Mouse (Mus musculus) cerebellum, adult 2 months (tissue): ENCODE measurements at regions not wholly inside any gene's neighbourhood (a gene's known extent, or its start where the extent isn't known, plus 50 kb on each side); places are given as distances from the start of the nearest gene placed in this dataset.

Source experiments
- DNase-seq, 2 experiments: peaks; one replicate each; pipeline ENCODE4 v3.0.0; 2021
- H3K27ac ChIP-seq: fragments of 200-500 bp; 2 replicates; pipeline ENCODE4 v1.5.1; 2012; ENCODE audit warnings: low read length, control low read depth, inconsistent platforms; ENCODE audit not compliant: insufficient read depth
- H3K27me3 ChIP-seq: fragments of 200-500 bp; 2 replicates; pipeline ENCODE4 v1.6.1; 2012; ENCODE audit warnings: inconsistent platforms, mild to moderate bottlenecking, low read length, moderate library complexity; ENCODE audit not compliant: control insufficient read depth, insufficient read depth
- H3K4me1 ChIP-seq: fragments of 200-500 bp; 2 replicates; pipeline ENCODE4 v1.6.1; 2011; ENCODE audit warnings: low read length; ENCODE audit not compliant: control insufficient read depth, insufficient read depth
- H3K4me3 ChIP-seq: fragments of 200-500 bp; replicated peaks from 2 replicates; pipeline ENCODE3; 2011; ENCODE audit warnings: mild to moderate bottlenecking, low read depth, low read length, control low read depth; ENCODE audit not compliant: insufficient read depth
- CTCF ChIP-seq: fragments of 200-500 bp; IDR thresholded peaks from 2 replicates; pipeline ENCODE4 v1.5.1; 2011; ENCODE audit warnings: low read depth, mild to moderate bottlenecking, control low read depth, low read length, moderate library complexity, borderline replicate concordance; ENCODE audit not compliant: insufficient read depth
- POLR2A ChIP-seq: fragments of 200-500 bp; IDR thresholded peaks from 2 replicates; pipeline ENCODE4 v1.6.1; 2011; ENCODE audit warnings: low read length, control low read depth, borderline replicate concordance; ENCODE audit not compliant: insufficient read depth
- WGBS: fragments of 180-500 bp; shearing (Covaris S2); methylation state at CpG from one replicate; pipeline ENCODE4 v1.1.7; 2018; 5-methylcytosine and 5-hydroxymethylcytosine counted together

DNA sequence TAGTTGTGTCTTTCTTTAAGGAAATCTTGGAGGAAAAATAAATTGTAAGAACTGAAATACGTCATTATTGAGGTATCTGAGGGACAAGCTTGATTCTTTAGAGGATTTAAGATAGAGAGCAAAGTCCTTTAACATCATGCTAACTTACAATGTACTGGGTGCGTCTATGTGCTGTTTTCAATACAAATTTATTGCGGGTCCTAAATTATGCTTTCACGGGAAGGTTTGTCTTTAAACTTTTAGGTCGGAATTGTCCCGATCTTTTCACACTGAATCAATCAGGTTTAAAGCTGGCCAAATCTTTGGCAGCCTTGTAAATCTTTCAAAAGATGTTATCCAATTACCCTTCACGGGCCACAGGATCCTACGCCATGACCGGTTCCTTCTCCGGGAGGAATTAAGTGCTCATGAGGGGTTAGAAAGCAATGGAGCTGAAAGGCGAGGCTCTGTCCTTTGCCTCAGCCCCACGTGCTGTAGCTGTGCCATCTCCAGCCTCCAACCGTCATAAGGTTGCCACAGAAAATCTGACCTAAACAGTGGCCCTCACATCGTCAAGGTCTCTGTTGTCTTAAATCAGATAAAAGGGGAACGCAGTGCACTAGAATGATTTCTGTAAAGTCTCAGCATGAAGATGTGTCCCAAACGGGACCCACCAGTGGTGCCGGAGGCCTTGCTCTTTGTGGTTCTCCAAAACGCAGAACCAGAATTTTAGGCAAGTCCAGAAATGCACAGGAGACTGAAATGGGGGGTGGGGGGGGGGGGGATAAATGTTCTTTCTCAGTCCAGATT, 235.6 kb upstream of the Gpc5 start:
- TF ChIP-seq POLR2A (no peak), CTCF (no peak)
- Histone ChIP-seq H3K27ac (no peak overlapping the region), H3K4me3 (no peak overlapping the region), H3K4me1 (no peaks in the 10 kb centered on the region), H3K27me3 (no peaks in the 10 kb centered on the region)
- 41% methylated on average over 18 of the region's 18 CpGs for WGBS
- DNase-seq = no peak

DNA sequence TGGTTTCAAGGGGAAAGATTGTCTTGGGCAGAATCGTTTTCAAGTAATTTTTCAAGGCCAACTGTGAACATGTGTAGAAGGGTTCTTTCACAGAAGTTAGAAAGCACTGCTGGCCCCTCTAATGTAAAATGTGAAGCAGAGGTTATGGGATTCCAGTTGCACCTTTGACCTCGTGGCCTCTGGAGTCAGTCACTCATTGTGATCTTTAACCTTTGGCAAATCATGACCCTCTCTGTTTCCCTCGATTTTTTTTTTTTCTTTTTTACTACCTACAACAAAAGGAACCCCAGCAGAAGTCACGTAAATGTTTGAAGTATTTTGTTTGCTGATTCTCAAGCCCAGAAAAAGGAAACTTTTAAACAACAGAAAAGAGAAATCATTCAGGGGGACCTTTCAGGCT, 234.8 kb upstream of the Gpc5 start:
- Histone ChIP-seq H3K27me3 (no peaks in the 10 kb centered on the region), H3K4me3 (no peak overlapping the region), H3K27ac (no peak overlapping the region), H3K4me1 (no peaks in the 10 kb centered on the region)
- 33% methylated on average over 4 of the region's 4 CpGs for WGBS
- no peak for TF ChIP-seq CTCF
- TF ChIP-seq POLR2A = no peak
- no peak for DNase-seq

DNA sequence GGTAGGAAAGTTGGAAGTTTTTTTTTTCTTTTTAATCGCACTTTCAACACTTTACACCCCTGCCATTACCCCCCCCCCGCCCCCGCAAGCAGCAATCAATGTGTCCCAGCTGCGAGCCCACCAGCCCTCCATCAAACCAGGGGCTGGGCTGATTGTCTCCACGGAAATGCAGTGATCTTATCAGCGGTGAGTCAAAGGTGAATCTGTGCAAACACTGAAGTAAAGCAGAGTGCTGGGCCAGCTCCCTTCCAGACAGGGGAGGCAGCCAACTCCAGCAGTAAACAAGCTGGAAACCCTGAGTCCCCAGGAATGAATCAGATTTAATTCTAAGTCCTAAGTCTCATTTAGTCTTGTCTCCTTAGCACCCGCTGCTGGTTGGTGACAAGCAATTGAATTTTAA, 234.3 kb upstream of the Gpc5 start:
- 26% methylated on average over 7 of the region's 7 CpGs for WGBS
- DNase-seq = no peak
- Histone ChIP-seq H3K4me1 (no peaks in the 10 kb centered on the region), H3K4me3 (no peak overlapping the region), H3K27me3 (no peaks in the 10 kb centered on the region), H3K27ac (no peak overlapping the region)
- TF ChIP-seq CTCF = no peak
- TF ChIP-seq POLR2A = no peak

DNA sequence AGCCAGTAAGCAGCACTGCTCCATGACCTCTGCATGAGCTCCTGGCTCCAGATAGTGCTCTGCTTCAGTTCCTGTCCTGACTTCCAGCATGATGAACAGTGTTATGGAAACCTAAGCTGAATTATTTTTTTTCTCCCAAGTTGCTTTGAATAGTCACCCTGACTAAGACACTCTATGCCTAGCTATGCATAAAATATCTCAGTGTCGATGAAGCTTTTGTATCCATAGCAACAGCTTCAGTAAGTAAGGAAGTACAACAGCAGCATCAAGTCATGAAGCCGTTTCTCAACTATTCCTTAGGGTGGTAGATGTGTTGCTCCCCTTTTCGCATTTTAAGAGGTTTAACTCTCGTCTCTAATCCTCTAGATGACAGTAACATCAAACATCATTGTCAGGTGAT, 228.4 kb upstream of the Gpc5 start:
- no peaks in the 10 kb centered on the region for H3K4me1 ChIP-seq
- DNase-seq = no peak
- no peaks in the 10 kb centered on the region for H3K27me3 ChIP-seq
- H3K27ac ChIP-seq = no peak overlapping the region
- WGBS = 51% methylated on average over 4 of the region's 4 CpGs
- no peak overlapping the region for H3K4me3 ChIP-seq
- TF ChIP-seq CTCF (no peak), POLR2A (no peak)

DNA sequence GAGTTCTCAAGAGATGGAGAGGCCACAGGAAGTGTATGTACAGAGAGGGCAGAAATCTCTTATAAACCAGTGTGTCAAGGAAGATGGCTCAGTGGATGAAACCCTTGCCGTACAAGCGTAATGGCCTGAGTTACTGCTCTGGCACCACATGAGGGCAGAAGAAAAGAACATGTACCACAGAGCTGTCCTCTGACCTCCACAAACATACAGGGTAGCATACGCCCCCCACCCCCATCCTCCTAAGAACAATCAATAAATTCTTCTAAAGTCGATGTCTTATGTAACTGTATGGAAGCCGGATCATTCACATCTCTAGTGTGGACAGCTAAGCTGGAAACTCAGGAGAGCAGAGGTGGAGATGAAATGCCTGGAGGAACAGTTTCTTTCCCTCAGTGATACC, 227.9 kb upstream of the Gpc5 start:
- no peak for DNase-seq
- no peak overlapping the region for H3K4me3 ChIP-seq
- H3K27ac ChIP-seq = no peak overlapping the region
- TF ChIP-seq POLR2A (no peak), CTCF (no peak)
- no peaks in the 10 kb centered on the region for H3K4me1 ChIP-seq
- 96% methylated on average over 5 of the region's 5 CpGs for WGBS
- H3K27me3 ChIP-seq = no peaks in the 10 kb centered on the region

DNA sequence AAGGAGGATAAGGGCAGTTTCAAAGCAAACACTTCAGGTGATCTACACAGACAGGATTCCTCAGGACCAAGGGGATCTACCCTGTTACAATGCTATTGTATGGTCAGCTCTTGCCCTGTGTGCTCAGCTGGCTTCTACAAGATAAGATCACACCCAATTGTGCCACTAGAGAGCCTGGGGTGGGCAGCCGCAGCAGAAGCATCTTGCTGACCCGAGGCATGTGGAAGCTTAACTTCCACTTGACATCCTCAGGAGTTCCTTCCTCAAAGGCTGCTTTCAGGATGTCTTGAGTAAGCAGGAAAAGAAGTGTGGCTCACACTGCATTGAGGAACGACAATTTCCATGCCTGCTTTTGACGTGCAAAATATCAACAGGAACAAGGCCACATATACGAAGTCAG, 222.8 kb upstream of the Gpc5 start:
- TF ChIP-seq CTCF = no peak
- no peak for TF ChIP-seq POLR2A
- DNase-seq = no peak
- WGBS = 59% methylated on average over 5 of the region's 5 CpGs

DNA sequence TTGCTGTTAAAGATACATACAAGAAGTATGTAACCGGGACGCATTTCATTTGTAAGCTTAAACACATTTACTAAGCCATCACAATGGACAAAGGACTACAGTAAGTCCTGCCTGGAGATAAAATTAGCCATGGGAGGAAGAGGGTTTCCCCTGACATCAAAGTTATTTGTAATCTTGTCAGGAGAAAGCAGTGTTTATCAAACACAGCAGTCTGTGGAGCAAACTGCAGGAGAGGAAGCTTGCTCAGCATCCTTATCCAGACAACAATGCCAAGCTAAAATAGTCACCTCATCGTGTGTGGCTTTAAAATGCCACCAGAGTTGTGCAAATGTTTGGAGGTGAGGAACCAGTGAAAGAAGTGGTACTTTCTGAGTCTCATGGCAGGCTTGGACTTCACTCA, 216.9 kb upstream of the Gpc5 start:
- TF ChIP-seq CTCF = no peak
- no peaks in the 10 kb centered on the region for H3K27me3 ChIP-seq
- H3K27ac ChIP-seq = no peak overlapping the region
- 49% methylated on average over 3 of the region's 3 CpGs for WGBS
- no peaks in the 10 kb centered on the region for H3K4me1 ChIP-seq
- H3K4me3 ChIP-seq = no peak overlapping the region
- no peak for DNase-seq

More for the DNA sequence above, 222.8 kb upstream of the Gpc5 start:
- H3K4me1 ChIP-seq = no peaks in the 10 kb centered on the region
- H3K4me3 ChIP-seq = no peak overlapping the region
- H3K27me3 ChIP-seq = no peaks in the 10 kb centered on the region
- H3K27ac ChIP-seq = no peak overlapping the region

DNA sequence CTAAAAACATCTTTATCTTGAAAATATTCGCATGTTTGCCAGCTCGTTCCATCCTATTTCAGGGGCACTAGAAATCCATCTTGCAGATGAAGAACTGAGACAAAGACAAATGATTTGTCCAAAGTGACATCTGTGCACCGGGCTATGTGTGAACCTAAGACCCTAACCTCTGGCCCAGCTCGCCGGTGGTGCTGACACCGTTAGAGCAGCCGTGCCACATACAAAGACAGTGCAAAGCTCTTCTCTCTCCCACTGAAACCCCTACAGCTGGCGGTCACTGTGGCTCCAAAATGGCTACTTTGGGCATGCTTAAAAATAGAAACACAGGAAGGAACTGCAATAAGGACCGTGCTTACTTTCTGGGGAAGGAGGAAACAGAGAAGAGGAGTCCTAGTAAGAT, 215.6 kb upstream of the Gpc5 start:
- TF ChIP-seq POLR2A (no peak), CTCF (no peak)
- Histone ChIP-seq H3K4me3 (no peak overlapping the region), H3K4me1 (no peaks in the 10 kb centered on the region), H3K27ac (no peak overlapping the region), H3K27me3 (no peaks in the 10 kb centered on the region)
- whole genome bisulfite sequencing = 85% methylated on average over 9 of the region's 9 CpGs
- no peak for DNase-seq
